Mouse (Mus musculus) liver, embryonic 16.5 days (tissue): ENCODE data around the gene Gna15. TPM values are rescaled to one million over a fixed set of nuclear protein-coding genes. Genes with fewer than 3 reads are reported as not detected.

Source experiments
- ATAC-seq: fragments of 200-750 bp; cut with Nextera tagmentation; 2 replicates; pipeline ENCODE4 v1.8.0; 2017; ENCODE audit warnings: low read depth, mild to moderate bottlenecking, moderate number of reproducible peaks, moderate library complexity
- H3K27ac ChIP-seq: fragments of 300-500 bp; sonication (generic); 2 replicates; pipeline ENCODE4 v1.5.1; 2014; ENCODE audit warnings: mild to moderate bottlenecking, low read length
- H3K27me3 ChIP-seq: fragments of 300-500 bp; sonication (generic); 2 replicates; pipeline ENCODE4 v1.6.1; 2014; ENCODE audit warnings: low read depth, low read length, mixed read lengths; ENCODE audit not compliant: control insufficient read depth, insufficient read depth
- H3K36me3 ChIP-seq: fragments of 300-500 bp; sonication (generic); 2 replicates; pipeline ENCODE4 v1.6.1; 2014; ENCODE audit warnings: mild to moderate bottlenecking; ENCODE audit not compliant: control insufficient read depth, insufficient read depth
- H3K4me1 ChIP-seq: fragments of 300-500 bp; sonication (generic); 2 replicates; pipeline ENCODE4 v1.6.1; 2014; ENCODE audit warnings: low read depth, low read length, mixed read lengths; ENCODE audit not compliant: control insufficient read depth
- H3K4me2 ChIP-seq: fragments of 300-500 bp; sonication (generic); 2 replicates; pipeline ENCODE4 v1.6.1; 2014; ENCODE audit warnings: low read depth, low read length, mixed read lengths
- H3K4me3 ChIP-seq: fragments of 300-500 bp; sonication (generic); 2 replicates; pipeline ENCODE4 v1.5.1; 2014; ENCODE audit warnings: low read depth, mild to moderate bottlenecking, low read length
- H3K9ac ChIP-seq: fragments of 300-500 bp; sonication (generic); 2 replicates; pipeline ENCODE4 v1.6.1; 2014; ENCODE audit warnings: low read depth, low read length
- H3K9me3 ChIP-seq: fragments of 300-500 bp; sonication (generic); replicated peaks from 2 replicates; pipeline ENCODE4 v1.6.1; 2016; ENCODE audit warnings: low read length; ENCODE audit not compliant: control insufficient read depth
- WGBS: fragments of 180-500 bp; shearing (Covaris S2); extraction: QIAGEN DNeasy Blood & Tissue Kit; methylation state at CpG from one replicate; pipeline ENCODE4 v1.1.7; 2014; ENCODE audit not compliant: insufficient replicate concordance; 5-methylcytosine and 5-hydroxymethylcytosine counted together
- polyA plus RNA-seq: library from polyadenylated mRNA; unstranded; fragments of >200 nt; fragmentation: Nextera tagmentation; extraction: Ambion mirVana; gene quantifications from 2 replicates; pipeline ENCODE4 v1.2.1, GENCODE M21; 2015

The Gna15 gene
- polyA plus RNA-seq, 1 experiment from 2014 or later, result 4.4 TPM

DNA sequence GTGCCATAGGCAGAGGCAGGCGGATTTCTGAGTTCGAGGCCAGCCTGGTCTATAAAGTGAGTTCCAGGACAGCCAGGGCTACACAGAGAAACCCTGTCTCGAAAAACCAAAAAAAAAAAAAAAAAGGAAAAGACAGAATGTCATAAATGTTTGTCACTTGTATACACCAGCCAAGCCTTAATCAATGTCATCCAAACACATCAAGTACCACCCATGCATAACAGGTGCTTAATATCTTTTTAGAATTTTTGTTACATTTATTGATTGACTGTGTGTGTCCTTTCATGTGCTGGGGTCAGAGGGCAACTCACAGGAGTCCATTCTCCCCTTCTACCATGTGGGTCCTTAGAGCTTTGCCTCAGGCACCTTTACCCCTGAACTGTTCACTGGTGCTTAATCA lies 24.0 kb downstream of the Gna15 start, which contains the start of gene S1pr4:
Gene S1pr4, minus strand, starts transcription at position 101 of the 400 bp plus-strand sequence.
- H3K27me3 ChIP-seq, result no peaks in the 10 kb centered on the region; the same call in 1 of the 2 replicates
- peak within 1 kb of the TSS; percentile 39 for H3K27ac ChIP-seq

DNA sequence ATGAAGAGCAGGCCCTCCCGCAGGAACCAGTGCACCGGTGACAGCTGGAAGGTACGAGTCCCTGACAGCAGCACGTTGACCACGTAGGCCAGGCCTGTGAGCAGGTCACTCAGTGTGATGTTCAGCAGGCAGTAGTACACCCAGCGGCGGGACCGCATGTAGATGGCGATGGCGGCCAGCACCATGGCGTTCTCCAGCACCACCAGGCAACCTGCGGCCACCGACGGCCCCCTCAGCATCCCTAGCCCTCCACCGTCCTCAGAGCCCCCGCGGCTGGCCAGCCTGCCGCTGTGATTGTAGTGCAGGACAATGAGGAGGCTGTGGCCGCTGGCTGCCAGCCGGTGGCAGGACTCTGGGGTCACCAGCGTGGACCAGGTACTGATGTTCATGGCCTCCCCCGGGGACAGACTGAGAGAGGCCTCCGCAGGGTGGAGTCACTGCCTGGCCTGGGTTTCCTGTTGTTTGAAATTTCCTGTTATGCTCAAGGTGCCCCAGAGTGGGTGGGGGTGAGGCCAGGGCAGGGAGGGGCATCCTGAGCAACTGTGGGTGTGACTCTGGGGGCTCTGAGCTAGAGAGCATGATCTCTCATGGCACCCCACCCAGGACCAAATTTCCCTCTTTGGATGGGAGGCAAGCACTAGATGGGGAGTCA lies 24.6 kb downstream of the Gna15 start:
- peak overlapping the region; percentile 83 for H3K4me3 ChIP-seq
- peak overlapping the region; percentile 39 for H3K27ac ChIP-seq
- H3K9me3 ChIP-seq, result no peaks in the 10 kb centered on the region
- H3K4me2 ChIP-seq, result peak overlapping the region; percentile 71
- peak overlapping the region; percentile 58 for H3K9ac ChIP-seq
- 36% methylated on average over 23 of the region's 23 CpGs for WGBS
- no peaks in the 10 kb centered on the region; the same call in 1 of the 2 replicates for H3K27me3 ChIP-seq
- H3K36me3 ChIP-seq, result no peaks in the 10 kb centered on the region
- peaks cover 47% of the 10 kb centered on the region for H3K4me1 ChIP-seq
- no peak for ATAC-seq

More for the DNA sequence above, 24.0 kb downstream of the Gna15 start, which contains the start of gene S1pr4:
- peak within 1 kb of the TSS; percentile 83 for H3K4me3 ChIP-seq
- no peaks in the 10 kb centered on the region for H3K36me3 ChIP-seq
- WGBS, result 53% methylated on average over 3 of the region's 3 CpGs
- peaks cover 41% of the 10 kb centered on the region for H3K4me1 ChIP-seq
- peak within 1 kb of the TSS; percentile 71 for H3K4me2 ChIP-seq
- H3K9me3 ChIP-seq, result no peaks in the 10 kb centered on the region
- H3K9ac ChIP-seq, result peak within 1 kb of the TSS; percentile 58
- ATAC-seq, result no peak

DNA sequence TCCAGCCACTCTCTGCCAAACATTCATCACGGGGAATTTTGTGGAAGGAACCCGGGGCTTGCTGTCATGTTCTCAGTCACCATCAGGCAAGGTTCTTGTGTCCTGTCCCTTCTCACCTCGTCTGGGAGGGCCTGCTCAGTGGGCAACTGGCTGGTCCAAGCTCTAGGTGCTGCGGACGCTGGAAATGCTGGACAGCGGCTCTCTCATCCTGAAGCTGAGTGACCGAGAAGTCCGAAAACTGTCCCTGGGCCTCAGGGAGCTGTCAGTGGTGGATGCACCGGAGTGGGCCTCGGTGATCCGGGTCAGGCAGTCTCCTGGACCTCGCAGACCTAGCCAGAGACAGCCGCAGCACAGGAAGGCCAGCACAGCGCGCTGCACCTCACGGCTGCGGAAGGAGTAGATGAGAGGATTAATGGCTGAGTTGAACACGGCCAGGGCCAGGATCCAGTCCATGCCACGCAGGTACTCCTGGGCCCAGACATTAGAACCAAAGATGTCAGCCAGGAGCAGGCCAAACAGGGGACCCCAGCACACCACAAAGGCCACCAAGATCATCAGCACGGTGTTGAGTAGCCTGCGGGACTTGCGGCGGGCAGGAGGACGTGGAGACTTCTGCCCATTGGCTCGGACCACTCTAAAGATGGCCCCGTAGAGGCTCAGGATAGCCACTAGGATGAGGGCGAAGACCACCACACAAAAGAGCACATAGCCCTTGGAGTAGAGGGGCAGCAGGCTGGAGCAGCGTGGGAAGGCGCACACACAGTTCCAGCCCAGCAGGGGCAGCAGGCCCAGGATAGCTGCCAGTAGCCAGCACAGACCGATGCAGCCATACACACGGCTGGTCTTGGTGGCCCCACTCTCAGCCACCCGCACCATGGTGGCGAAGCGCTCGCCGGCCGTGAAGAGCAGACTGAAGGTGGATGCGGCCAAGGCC lies 25.4 kb downstream of the Gna15 start:
- peaks cover 54% of the 10 kb centered on the region for H3K4me1 ChIP-seq
- H3K36me3 ChIP-seq, result no peaks in the 10 kb centered on the region
- 60% methylated on average over 38 of the region's 38 CpGs for WGBS
- H3K4me3 ChIP-seq, result peak overlapping the region; percentile 83
- H3K27ac ChIP-seq, result peak overlapping the region; percentile 72
- H3K27me3 ChIP-seq, result no peaks in the 10 kb centered on the region; the same call in 1 of the 2 replicates
- peak overlapping the region; percentile 71 for H3K4me2 ChIP-seq
- H3K9me3 ChIP-seq, result no peaks in the 10 kb centered on the region
- no peak for ATAC-seq
- peak overlapping the region; percentile 58 for H3K9ac ChIP-seq

DNA sequence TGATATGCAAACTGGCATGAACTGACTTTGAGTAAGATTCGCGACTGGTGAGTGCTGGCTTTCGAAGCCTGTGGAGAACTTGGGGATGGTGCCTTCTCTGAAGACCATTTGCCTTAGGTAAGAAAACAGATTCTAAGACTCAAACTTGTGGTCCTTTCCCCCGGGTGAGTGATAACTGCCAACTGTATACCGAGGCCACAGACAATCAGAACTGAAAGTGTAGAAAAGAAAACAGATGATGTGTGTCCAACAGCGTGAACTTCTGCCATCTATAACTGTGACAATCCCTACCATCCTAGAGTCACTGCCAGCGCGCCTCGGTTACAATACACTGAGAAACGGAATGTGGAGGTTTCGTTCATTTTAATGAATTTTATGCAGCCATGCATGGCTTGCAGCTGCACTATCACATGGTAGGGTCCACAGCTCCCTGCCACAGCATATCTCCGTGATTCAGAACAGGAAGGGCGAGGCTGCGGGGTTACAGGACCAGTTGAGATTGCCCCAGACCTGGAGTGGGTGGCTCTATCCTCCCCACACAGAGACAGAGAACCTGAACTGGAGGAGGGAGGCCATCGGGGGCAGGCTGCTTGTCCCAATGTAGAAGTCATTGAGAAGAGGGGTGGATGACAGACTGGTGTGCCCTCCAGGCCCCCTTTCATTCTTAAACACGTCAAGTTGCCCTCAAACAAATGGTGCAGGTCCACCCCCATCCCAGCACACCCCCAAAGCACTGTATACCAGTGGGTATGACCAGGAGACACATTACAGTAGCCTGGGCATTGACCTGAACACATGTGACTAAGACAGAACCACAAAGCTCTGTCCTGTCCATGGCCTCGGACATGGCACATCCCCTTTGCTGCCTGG lies 26.4 kb downstream of the Gna15 start:
- H3K27ac ChIP-seq, result peak overlapping the region; percentile 72
- ATAC-seq, result no peak

DNA sequence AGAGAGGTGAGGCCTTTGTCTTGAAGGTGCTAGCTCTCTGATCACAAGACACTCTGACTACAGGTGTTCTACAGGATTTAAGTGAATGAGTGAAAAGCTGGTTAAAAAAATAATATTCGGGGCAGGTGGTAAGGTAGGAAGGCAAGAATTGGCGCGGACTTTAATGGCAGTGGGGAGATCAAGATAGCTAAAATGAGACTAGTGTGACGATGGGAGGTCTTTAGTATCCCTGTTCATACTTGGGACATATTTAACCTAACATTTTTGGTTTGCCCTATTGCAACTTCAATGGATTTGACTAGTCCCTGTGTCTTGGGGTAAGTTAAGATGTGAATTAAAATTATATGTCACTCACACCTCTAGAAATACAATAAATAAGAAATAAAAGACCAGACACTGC lies 27.1 kb downstream of the Gna15 start:
- WGBS, result 8% methylated on average over 4 of the region's 4 CpGs
- no peak for ATAC-seq
- Histone ChIP-seq H3K9ac (peak overlapping the region; percentile 49), H3K27me3 (no peaks in the 10 kb centered on the region), H3K9me3 (no peaks in the 10 kb centered on the region), H3K36me3 (peaks cover 9% of the 10 kb centered on the region), H3K4me3 (peak overlapping the region; percentile 83), H3K4me2 (peak overlapping the region; percentile 71), H3K27ac (peak overlapping the region; percentile 72), H3K4me1 (peaks cover 50% of the 10 kb centered on the region)

More for the DNA sequence above, 26.4 kb downstream of the Gna15 start:
- Histone ChIP-seq H3K4me1 (peaks cover 50% of the 10 kb centered on the region), H3K4me3 (peak overlapping the region; percentile 83), H3K36me3 (peaks cover 5% of the 10 kb centered on the region; the same call in 1 of the 2 replicates), H3K9ac (peak overlapping the region; percentile 49), H3K27me3 (no peaks in the 10 kb centered on the region), H3K4me2 (peak overlapping the region; percentile 71), H3K9me3 (no peaks in the 10 kb centered on the region)
- WGBS, result 19% methylated on average over 17 of the region's 17 CpGs

DNA sequence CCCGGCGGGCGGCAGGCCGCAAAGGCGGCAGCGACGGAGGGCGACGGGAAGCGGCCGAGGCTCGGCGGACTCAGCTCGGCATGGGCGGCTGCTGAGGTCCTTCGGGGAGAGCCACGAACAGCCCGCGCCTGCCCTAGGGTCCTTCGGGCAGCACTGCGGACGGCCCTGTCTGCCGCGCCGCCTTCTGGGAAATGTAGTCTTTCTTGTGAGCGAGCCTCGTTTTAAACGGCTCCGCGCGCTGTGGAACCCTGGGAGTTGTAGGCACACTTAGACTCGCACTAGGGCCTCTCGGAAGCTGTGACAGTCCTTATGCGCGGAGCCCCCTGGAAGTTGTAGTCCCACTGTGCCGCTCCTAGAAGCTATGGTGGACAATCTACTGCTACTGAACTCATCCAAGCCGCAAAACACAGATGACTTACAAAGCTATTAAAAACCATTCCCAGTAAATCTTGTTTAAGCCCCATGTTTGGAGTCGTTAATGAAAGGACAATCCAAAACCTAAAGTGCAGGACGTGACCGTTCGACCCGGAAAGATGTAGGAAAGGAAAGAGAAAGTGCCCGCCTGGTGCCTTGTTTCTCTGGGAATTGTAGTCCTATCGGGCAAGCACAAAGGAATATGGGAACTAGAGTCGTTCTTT lies 27.6 kb downstream of the Gna15 start, which contains the start of gene Ncln:
Gene Ncln, minus strand, starts transcription at position 129 of the 638 bp plus-strand sequence.
- WGBS, result 0% methylated on average over 45 of the region's 45 CpGs

DNA sequence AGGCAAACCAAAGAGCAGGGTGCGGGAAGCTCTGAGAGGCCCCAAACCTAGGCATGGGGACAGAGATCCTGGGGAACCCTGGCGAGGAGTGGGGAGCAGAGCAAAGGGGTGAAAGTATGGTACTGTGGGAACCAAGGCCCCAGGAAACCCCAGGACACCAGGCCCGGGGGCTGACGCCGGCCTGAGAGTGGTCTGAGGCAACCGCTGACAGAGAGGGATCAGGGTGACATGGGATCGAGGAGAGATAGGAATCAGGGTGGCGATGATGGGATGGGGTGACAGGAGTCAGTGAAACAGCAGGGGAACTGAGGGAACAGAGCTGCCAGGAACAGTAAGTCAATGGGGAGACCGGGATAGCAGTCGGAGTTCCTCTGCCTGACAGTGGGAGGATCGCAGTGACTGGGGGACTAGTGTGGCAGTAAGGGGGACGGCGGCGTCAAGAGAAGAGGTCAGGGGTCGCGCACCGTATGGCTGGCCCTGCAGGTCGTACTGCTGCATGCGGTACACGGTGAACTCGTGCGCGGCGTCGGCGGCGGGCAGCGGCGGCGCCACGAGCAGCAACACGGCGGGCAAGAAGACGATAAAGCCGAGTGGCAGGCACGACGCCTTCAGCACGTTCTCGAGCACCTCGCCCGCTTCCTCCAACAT lies 28.3 kb downstream of the Gna15 start:
- Histone ChIP-seq H3K4me2 (peak overlapping the region; percentile 94), H3K9ac (peak overlapping the region; percentile 91), H3K36me3 (peaks cover 22% of the 10 kb centered on the region), H3K27me3 (no peaks in the 10 kb centered on the region), H3K4me1 (peaks cover 50% of the 10 kb centered on the region), H3K4me3 (peak overlapping the region; percentile 83), H3K27ac (peak overlapping the region; percentile 71), H3K9me3 (no peaks in the 10 kb centered on the region)
- peak; percentile 3 for ATAC-seq
- under 1% methylated on average over 41 of the region's 41 CpGs for WGBS

More for the DNA sequence above, 27.6 kb downstream of the Gna15 start, which contains the start of gene Ncln:
- H3K4me3 ChIP-seq, result peak within 1 kb of the TSS; percentile 83
- H3K27ac ChIP-seq, result peak within 1 kb of the TSS; percentile 72
- no peaks in the 10 kb centered on the region for H3K27me3 ChIP-seq
- peaks cover 50% of the 10 kb centered on the region for H3K4me1 ChIP-seq
- peak; percentile 95 for ATAC-seq
- peaks cover 15% of the 10 kb centered on the region for H3K36me3 ChIP-seq
- peak within 1 kb of the TSS; percentile 91 for H3K9ac ChIP-seq
- H3K9me3 ChIP-seq, result no peaks in the 10 kb centered on the region
- peak within 1 kb of the TSS; percentile 94 for H3K4me2 ChIP-seq
